Mouse (Mus musculus) CH12.LX (cell line): ENCODE measurements at regions not wholly inside any gene's neighbourhood (a gene's known extent, or its start where the extent isn't known, plus 50 kb on each side); places are given as distances from the start of the nearest gene placed in this dataset.

Experiments
- CTCF ChIP-seq, 2 experiments: IDR thresholded peaks in 1 of 2; conservative IDR thresholded peaks in 1 of 2; 2 replicates each; pipeline ENCODE4 v1.5.1; 2011 to 2012; ENCODE audit warnings: low read depth in 2 of 2, low read length in 2 of 2, improper control_type of control experiment in 1 of 2, inconsistent platforms in 1 of 2, mild to moderate bottlenecking in 1 of 2, moderate library complexity in 1 of 2
- KAT2A ChIP-seq: IDR thresholded peaks from 2 replicates; pipeline ENCODE4 v1.6.1; 2012; ENCODE audit warnings: low read length, improper control_type of control experiment, inconsistent platforms; ENCODE audit not compliant: insufficient replicate concordance
- SIN3A ChIP-seq: IDR thresholded peaks from 2 replicates; pipeline ENCODE4 v1.6.1; 2012; ENCODE audit warnings: low read length, improper control_type of control experiment, inconsistent platforms

- TF ChIP-seq SIN3A (no peak), KAT2A (no peak), CTCF (conservative IDR thresholded peaks at IDR 0.05 in 1 of 2, IDR thresholded peaks at IDR 0.05 in 1 of 2; ENCODE audit: low read depth in 2 of 2, low read length in 2 of 2) (no peak)
These were observed 509.1 kb downstream of the Galc start for GRCm38 (mm10) chr12:97750166-97750565.
